In the genomic region with DNA sequence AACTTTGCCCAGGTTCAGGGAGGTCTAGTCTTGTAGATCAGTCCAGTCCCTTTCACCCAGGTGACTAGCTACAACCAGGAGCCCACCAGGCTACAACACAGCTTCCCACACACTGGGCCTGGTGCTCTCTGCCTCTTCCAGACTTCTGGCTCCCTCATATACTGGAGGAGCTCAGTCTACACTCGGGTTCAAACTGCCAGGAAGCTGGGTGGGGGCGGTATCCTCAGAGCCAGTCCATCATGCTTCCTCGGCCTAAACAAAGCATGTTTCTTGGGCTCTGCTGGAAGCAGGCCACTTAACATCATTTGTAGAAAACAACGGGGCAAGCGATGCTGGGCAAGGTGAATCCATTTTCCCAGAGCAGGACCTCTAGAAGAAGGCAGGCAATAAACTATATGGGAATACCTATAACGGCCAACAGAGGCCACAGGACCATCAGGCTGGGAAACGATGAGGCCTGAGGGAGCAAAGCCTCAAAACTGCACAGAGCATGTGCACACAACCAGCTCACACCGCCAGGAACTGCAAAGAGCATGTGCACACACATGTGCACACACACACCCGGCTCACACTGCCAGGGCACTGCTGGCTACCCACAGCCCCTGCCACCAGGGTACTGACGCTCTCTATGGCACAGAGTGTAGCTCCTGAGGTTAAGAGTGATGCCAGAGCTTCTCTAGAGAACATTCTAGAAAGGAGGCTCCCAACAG, we compare ENCODE assay signal across 12 mouse cellular contexts.
DNase-seq lines count a peak whose midpoint lies in the region; ATAC-seq lines count a peak whose summit lies in the region.
"Had no signal": no experiment of that assay in that cellular context is flagged by ENCODE, and none has a peak within 500 bp of the region (broad histone marks: within the 10 kb centered on the region; RNA-seq: fewer than 3 reads in every experiment).

No protein-coding gene starts in this region.

- no peaks in the 10 kb centered on the region for H3K9me3 ChIP-seq in liver, embryonic 11.5 days (ENCODE audit: control insufficient read depth, low read length)
- H3K9me3 ChIP-seq in forebrain, embryonic 14.5 days (replicated peaks; ENCODE audit: control insufficient read depth, low read length), result no peaks in the 10 kb centered on the region
- H3K9me3 ChIP-seq in intestine, embryonic 14.5 days (ENCODE audit: control insufficient read depth, low read length), result no peaks in the 10 kb centered on the region
- H3K9me3 ChIP-seq: hindbrain, embryonic 15.5 days had no signal

- H3K36me3 ChIP-seq in liver, embryonic 11.5 days (ENCODE audit: control insufficient read depth, insufficient read depth, low read length), result no peaks in the 10 kb centered on the region
- H3K36me3 ChIP-seq in forebrain, embryonic 14.5 days (ENCODE audit: control insufficient read depth, insufficient read depth, low read length), result no peaks in the 10 kb centered on the region
- no peaks in the 10 kb centered on the region for H3K36me3 ChIP-seq in intestine, embryonic 14.5 days (ENCODE audit: control insufficient read depth, insufficient read depth, low read length)
- H3K36me3 ChIP-seq: hindbrain, embryonic 15.5 days had no signal

- no peaks in the 10 kb centered on the region for H3K27me3 ChIP-seq in liver, embryonic 11.5 days (replicated peaks; ENCODE audit: control insufficient read depth, insufficient read depth, low read length)
- H3K27me3 ChIP-seq in forebrain, embryonic 14.5 days (replicated peaks; ENCODE audit: control insufficient read depth, insufficient read depth, low read length), result no peaks in the 10 kb centered on the region
- no peaks in the 10 kb centered on the region for H3K27me3 ChIP-seq in intestine, embryonic 14.5 days (replicated peaks; ENCODE audit: control insufficient read depth, insufficient read depth, low read length)
- H3K27me3 ChIP-seq: hindbrain, embryonic 15.5 days had no signal

- WGBS in liver, embryonic 11.5 days, result 74% methylated on average over 10 of the region's 10 CpGs
- WGBS in forebrain, embryonic 14.5 days, result 63% methylated on average over 10 of the region's 10 CpGs
- 57% methylated on average over 10 of the region's 10 CpGs for WGBS in intestine, embryonic 14.5 days

- peak overlapping the region; percentile 48 for H3K4me2 ChIP-seq in liver, embryonic 11.5 days
- H3K4me2 ChIP-seq in forebrain, embryonic 14.5 days (ENCODE audit: low read length), result no peak overlapping the region
- no peak overlapping the region for H3K4me2 ChIP-seq in intestine, embryonic 14.5 days (ENCODE audit: low read length)
- H3K4me2 ChIP-seq: hindbrain, embryonic 15.5 days had no signal

- peaks cover 48% of the 10 kb centered on the region for H3K4me1 ChIP-seq in liver, embryonic 11.5 days (replicated peaks; ENCODE audit: control insufficient read depth, insufficient read depth, low read length)
- peaks cover 17% of the 10 kb centered on the region for H3K4me1 ChIP-seq in forebrain, embryonic 14.5 days (ENCODE audit: control insufficient read depth, insufficient read depth, low read length)
- peaks cover 37% of the 10 kb centered on the region for H3K4me1 ChIP-seq in intestine, embryonic 14.5 days (replicated peaks; ENCODE audit: control insufficient read depth, insufficient read depth, low read length)

- peak; percentile 58 for ATAC-seq in liver, embryonic 11.5 days (replicated peaks; ENCODE audit: low FRiP score)
- no peak for ATAC-seq in forebrain, embryonic 14.5 days
- no peak for ATAC-seq in intestine, embryonic 14.5 days (replicated peaks; ENCODE audit: low FRiP score, low TSS enrichment, low read depth)
- ATAC-seq in megakaryocyte, adult 5-6 weeks (ENCODE audit: poor library complexity, severe bottlenecking), result peak; percentile 41

- H3K27ac ChIP-seq in liver, embryonic 11.5 days (ENCODE audit: low read depth, low read length), result peak overlapping the region; percentile 95
- no peak overlapping the region for H3K27ac ChIP-seq in forebrain, embryonic 14.5 days (ENCODE audit: low read depth, low read length)
- peak overlapping the region; percentile 40; the same call in 1 of the 2 replicates for H3K27ac ChIP-seq in intestine, embryonic 14.5 days (ENCODE audit: low read depth)
- H3K27ac ChIP-seq: hindbrain, embryonic 15.5 days; left cerebral cortex, adult 2 months had no signal

- DNase-seq in liver, embryonic 11.5 days (ENCODE audit: low spot score), result no peak
- DNase-seq in liver (no peak), MN1 (ENCODE audit: low spot score) (no peak)
- DNase-seq in forebrain, embryonic 14.5 days (ENCODE audit: low spot score), result no peak
- no peak for DNase-seq in intestine, embryonic 14.5 days (ENCODE audit: low spot score)
- no peak for DNase-seq in urinary bladder, postnatal 10 days (ENCODE audit: low spot score)
- DNase-seq: adrenal gland, postnatal 25 days; cerebellum, postnatal 10 days; thymus, postnatal 4 days had no signal

- no peak overlapping the region for H3K4me3 ChIP-seq in liver, embryonic 11.5 days (ENCODE audit: low read depth, low read length)
- no peak overlapping the region for H3K4me3 ChIP-seq in forebrain, embryonic 14.5 days (ENCODE audit: low read depth, low read length)
- no peak overlapping the region for H3K4me3 ChIP-seq in intestine, embryonic 14.5 days (ENCODE audit: low read depth, low read length)
- H3K4me3 ChIP-seq: hindbrain, embryonic 15.5 days; left cerebral cortex, adult 2 months had no signal

- H3K9ac ChIP-seq in liver, embryonic 11.5 days (ENCODE audit: low read depth, low read length), result peak overlapping the region; percentile 52
- H3K9ac ChIP-seq in forebrain, embryonic 14.5 days (ENCODE audit: low read length), result peak overlapping the region; percentile 10; the same call in 1 of the 2 replicates
- H3K9ac ChIP-seq in intestine, embryonic 14.5 days (ENCODE audit: low read length), result no peak overlapping the region
- H3K9ac ChIP-seq: hindbrain, embryonic 15.5 days had no signal

Comparison
In these comparisons a context has a peak if more than half of its experiments do, and no peak if none do; other contexts are left out.
1. ATAC-seq: peak in liver, embryonic 11.5 days (single experiment) and megakaryocyte, adult 5-6 weeks (single experiment); none in forebrain, embryonic 14.5 days (single experiment) and intestine, embryonic 14.5 days (single experiment).